Mouse (Mus musculus): ENCODE results near the gene Vmn2r55. TPM values are rescaled to one million over a fixed set of nuclear protein-coding genes. Genes with fewer than 3 reads are reported as not detected.

The Vmn2r55 gene
- not detected for total RNA-seq (2023)

GRCm38 (mm10) chr7:12684903-12685302 is at the start of gene Vmn2r55:
Gene Vmn2r55, minus strand, starts transcription at chr7:12685003.

DNA sequence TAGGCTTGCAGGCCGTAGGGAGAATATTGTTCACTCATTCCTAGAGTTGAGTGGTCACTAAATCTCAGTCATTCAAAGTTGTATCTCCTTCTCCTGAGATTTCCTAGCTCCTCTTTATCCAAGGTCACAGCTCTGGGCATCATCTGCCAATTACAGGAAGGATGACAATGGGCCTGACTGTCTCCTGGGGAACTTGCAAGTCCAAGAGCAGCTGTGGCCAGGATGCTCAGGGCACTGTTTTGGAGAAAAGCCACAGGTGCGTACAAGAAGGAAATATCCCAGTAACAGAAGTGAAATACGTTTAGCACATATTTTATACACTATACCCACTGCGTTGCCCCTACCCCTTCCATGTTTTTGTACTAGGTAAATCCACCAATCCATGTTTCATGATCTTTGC is 44.6 kb downstream of the Vmn2r55 start, which contains the start of gene Vmn2r54:
Vmn2r54 (minus strand) TSS at position 101 of the 400 bp plus-strand sequence.

GRCm38 (mm10) chr7:12608688-12609087 is 76.1 kb downstream of the Vmn2r55 start, which contains the start of gene Vmn2r53:
Gene Vmn2r53, minus strand, starts transcription at chr7:12608788.

Other genes with a start within 250 kb of the Vmn2r55 start
- gene Zfp606, start 206.7 kb downstream of the Vmn2r55 start, total RNA-seq (2023) = 6.4 TPM
- gene 2900092C05Rik, start 172.5 kb downstream of the Vmn2r55 start, total RNA-seq (2023) = not detected
- 0.06 TPM for gene Vmn2r53, start 76.2 kb downstream of the Vmn2r55 start, total RNA-seq (2023)
- not detected for gene Vmn2r54, start 44.7 kb downstream of the Vmn2r55 start, total RNA-seq (2023)
- gene Vmn2r56, start 50.0 kb upstream of the Vmn2r55 start, total RNA-seq (2023) = not detected
- 24.6 TPM for gene Zscan18, start 118.6 kb upstream of the Vmn2r55 start, total RNA-seq (2023)
- 12.0 TPM for gene Zfp329, start 133.9 kb upstream of the Vmn2r55 start, total RNA-seq (2023)
- gene Zfp110, start 149.8 kb upstream of the Vmn2r55 start, total RNA-seq (2023) = 117 TPM
- gene Zfp128, start 196.2 kb upstream of the Vmn2r55 start, total RNA-seq (2023) = 1.6 TPM
- gene Zscan22, start 212.8 kb upstream of the Vmn2r55 start, total RNA-seq (2023) = 10.7 TPM
- gene Rps5, start 237.3 kb upstream of the Vmn2r55 start, total RNA-seq (2023) = 3,246 TPM
- 1.8 TPM for gene Rnf225, start 242.4 kb upstream of the Vmn2r55 start, total RNA-seq (2023)